Mouse (Mus musculus): ENCODE data around the gene Prdx5. TPM values are rescaled to one million over a fixed set of nuclear protein-coding genes. Genes with fewer than 3 reads are reported as not detected.
"Not testable (repeated sequence)": the region's sequence is repeated elsewhere in the genome, so short reads cannot be mapped to it uniquely, and the experiment has no call there.

The Prdx5 gene
- polyA plus RNA-seq, 1 experiment from 2014 or later = 450 TPM

DNA sequence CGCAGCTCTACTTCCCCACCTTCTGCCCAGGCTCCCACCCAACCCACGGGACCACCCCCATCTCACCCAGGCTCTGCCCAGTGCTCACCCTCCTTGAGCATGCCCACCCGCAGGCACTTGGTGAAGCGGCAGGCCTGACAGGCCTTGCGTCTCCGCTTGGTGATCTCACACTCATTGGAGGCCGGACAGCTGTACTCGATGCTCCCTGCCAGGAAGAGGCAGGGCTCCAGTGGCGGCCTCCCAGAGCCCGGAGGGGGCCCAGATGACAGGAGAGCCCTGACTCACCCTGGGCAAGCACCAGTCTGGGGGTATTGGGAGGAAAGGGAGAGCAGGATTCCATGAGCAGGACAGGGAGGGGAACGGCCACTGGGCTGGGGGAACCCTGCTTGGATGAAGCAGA is 4.1 kb upstream of the Prdx5 start:
- no peak for DNase-seq (ENCODE audit: low spot score)
- WGBS = 75% methylated on average over 11 of the region's 11 CpGs
- no peak overlapping the region for H3K9ac ChIP-seq (replicated peaks; ENCODE audit: low read depth)

DNA sequence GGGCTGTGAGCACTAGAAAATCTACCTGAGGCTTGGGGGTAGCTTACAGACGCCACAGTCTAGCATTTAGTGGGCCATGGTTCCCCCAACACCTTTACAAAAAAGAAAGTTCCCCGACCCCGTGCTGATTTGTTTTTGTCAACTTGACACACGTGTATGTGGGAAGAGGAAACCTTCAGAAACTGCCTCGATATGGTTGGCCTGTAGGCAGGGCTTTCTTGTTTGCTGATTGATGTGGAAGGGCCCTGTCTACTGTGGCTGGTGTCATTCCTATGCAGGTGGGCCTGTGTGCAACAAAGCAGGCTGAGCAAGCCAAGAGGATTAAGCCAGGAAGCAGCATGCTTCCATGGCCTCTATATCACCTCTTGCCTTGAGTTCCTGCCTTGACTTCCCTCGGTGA is 3.1 kb upstream of the Prdx5 start:
- TF ChIP-seq CTCF (IDR thresholded peaks at IDR 0.05) (no peak), EP300 (IDR thresholded peaks at IDR 0.05) (no peak)
- Histone ChIP-seq H3K4me3 (ENCODE audit: low read depth, low read length) (no peak overlapping the region), H3K4me2 (replicated peaks; ENCODE audit: low read depth, low read length) (no peak overlapping the region), H3K9ac (replicated peaks; ENCODE audit: low read depth) (no peak overlapping the region), H3K36me3 (ENCODE audit: insufficient read depth, low read length) (peaks cover 4% of the 10 kb centered on the region; the same call in 1 of the 2 replicates), H3K27me3 (replicated peaks; ENCODE audit: insufficient read depth, low read length) (no peaks in the 10 kb centered on the region), H3K9me3 (ENCODE audit: low read length) (no peaks in the 10 kb centered on the region), H3K4me1 (ENCODE audit: insufficient read depth, low read depth, low read length) (no peaks in the 10 kb centered on the region; the same call in 1 of the 2 replicates), H3K27ac (ENCODE audit: low read length) (no peak overlapping the region)
- 77% methylated on average over 6 of the region's 6 CpGs for WGBS
- ATAC-seq (no peak), DNase-seq (ENCODE audit: low spot score) (no peak)

More for the DNA sequence above, 4.1 kb upstream of the Prdx5 start:
- Histone ChIP-seq H3K27ac (ENCODE audit: low read length) (no peak overlapping the region), H3K4me2 (replicated peaks; ENCODE audit: low read depth, low read length) (no peak overlapping the region), H3K4me3 (ENCODE audit: low read depth, low read length) (no peak overlapping the region), H3K9me3 (ENCODE audit: low read length) (no peaks in the 10 kb centered on the region), H3K4me1 (ENCODE audit: insufficient read depth, low read depth, low read length) (no peaks in the 10 kb centered on the region; the same call in 1 of the 2 replicates), H3K27me3 (replicated peaks; ENCODE audit: insufficient read depth, low read length) (no peaks in the 10 kb centered on the region), H3K36me3 (ENCODE audit: insufficient read depth, low read length) (peaks cover 4% of the 10 kb centered on the region; the same call in 1 of the 2 replicates)
- TF ChIP-seq CTCF (IDR thresholded peaks at IDR 0.05) (no peak), EP300 (IDR thresholded peaks at IDR 0.05) (no peak)
- ATAC-seq = no peak

DNA sequence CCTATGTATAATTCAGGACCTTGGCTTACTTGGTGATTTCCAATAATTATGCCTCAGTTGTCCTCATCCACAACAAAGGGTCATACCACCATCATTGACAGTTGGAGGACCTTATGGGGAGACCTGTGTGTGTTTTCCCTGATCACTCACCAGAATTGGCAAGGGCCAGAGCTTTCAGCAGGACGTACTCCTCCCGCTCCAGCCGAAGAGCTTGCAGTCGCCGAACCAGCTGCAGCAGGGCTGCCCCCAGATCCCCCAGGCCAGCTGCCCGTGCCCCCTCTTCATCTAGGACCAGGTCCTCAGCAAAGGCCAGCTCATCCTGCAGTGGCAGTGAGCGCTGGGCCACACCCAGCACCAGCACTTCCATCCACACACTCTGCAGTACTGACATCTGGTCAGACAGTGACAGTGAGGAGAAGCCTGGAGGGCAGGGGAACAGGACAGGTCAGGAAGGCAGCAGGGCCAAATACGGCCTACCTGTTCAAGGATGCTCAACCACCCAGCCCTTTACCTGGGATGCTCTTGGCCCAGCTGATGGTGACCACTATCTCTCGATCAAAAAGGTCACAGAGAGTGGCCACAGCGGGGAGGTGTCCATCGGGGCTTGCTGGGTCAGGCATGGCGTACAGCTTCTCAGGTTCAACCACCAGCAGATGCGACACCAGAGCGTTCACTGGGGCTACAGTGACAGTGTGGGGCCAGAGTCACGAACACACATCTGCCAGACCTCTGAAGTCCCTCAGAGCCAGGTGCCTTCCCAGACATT is 2.5 kb upstream of the Prdx5 start:
- no peaks in the 10 kb centered on the region for H3K9me3 ChIP-seq (ENCODE audit: low read length)
- ATAC-seq (no peak), DNase-seq (ENCODE audit: low spot score) (no peak)
- no peak overlapping the region for H3K9ac ChIP-seq (replicated peaks; ENCODE audit: low read depth)
- H3K4me3 ChIP-seq (ENCODE audit: low read depth, low read length) = no peak overlapping the region
- H3K27ac ChIP-seq (ENCODE audit: low read length) = no peak overlapping the region
- H3K4me2 ChIP-seq (replicated peaks; ENCODE audit: low read depth, low read length) = no peak overlapping the region
- H3K36me3 ChIP-seq (ENCODE audit: insufficient read depth, low read length) = peaks cover 4% of the 10 kb centered on the region; the same call in 1 of the 2 replicates
- 89% methylated on average over 15 of the region's 15 CpGs for WGBS
- no peaks in the 10 kb centered on the region; the same call in 1 of the 2 replicates for H3K4me1 ChIP-seq (ENCODE audit: insufficient read depth, low read depth, low read length)
- no peak for TF ChIP-seq CTCF (IDR thresholded peaks at IDR 0.05)
- no peak for TF ChIP-seq EP300 (IDR thresholded peaks at IDR 0.05)
- no peaks in the 10 kb centered on the region for H3K27me3 ChIP-seq (replicated peaks; ENCODE audit: insufficient read depth, low read length)

DNA sequence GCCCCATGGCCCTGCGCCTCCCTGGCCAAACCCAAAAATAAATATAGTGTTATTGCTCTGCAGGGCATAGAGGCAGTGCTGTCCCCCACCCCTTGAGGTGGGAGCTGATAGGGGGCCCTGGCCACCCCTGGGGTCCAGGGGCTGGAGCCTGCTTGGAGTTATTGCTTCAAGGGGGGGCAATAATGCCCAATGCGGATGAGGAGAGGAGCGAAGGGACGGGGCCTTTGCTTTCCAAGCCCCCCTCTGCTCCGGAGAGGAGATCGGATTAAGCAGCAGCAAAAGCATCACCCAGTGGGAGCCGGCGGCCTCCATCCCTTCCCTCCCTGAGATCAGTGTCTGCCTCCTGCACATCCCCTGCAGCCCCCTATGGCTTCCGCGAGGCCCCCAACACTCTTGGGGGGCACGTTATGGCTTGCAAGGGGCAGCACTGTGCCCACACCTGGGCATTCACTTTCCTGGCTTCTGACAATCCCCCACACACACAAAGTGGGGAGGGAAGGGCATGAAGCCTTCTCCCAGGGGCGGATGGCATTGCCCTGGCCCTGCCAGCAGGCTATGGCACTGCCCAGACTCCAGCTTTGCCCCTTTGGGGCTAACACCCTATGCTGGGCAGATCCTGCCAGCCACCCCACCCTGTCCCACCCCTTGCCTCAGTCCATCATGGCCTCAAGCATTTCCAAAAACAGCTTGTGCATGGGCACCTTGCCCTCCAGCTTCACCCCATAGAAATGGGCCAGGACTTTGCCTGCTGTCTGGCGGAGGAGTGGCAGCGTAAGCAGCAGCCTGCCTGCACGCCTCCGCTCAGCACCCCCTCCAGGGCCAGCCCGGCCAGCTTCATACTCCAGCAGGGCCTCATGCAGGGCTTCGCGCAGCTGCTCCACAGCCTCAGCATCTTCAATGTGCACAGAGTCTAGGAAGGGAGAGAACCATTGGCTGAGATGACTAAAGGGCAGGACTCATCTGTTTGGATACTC is 1.5 kb upstream of the Prdx5 start:
- no peak for DNase-seq (ENCODE audit: low spot score)
- Histone ChIP-seq H3K9me3 (ENCODE audit: low read length) (no peaks in the 10 kb centered on the region), H3K36me3 (ENCODE audit: insufficient read depth, low read length) (peaks cover 4% of the 10 kb centered on the region; the same call in 1 of the 2 replicates), H3K27ac (ENCODE audit: low read length) (no peak overlapping the region), H3K27me3 (replicated peaks; ENCODE audit: insufficient read depth, low read length) (no peaks in the 10 kb centered on the region), H3K4me2 (replicated peaks; ENCODE audit: low read depth, low read length) (no peak overlapping the region), H3K4me3 (ENCODE audit: low read depth, low read length) (no peak overlapping the region), H3K9ac (replicated peaks; ENCODE audit: low read depth) (0 out of 2 replicates have a peak overlapping the region, but pooled peaks have one; percentile 19), H3K4me1 (ENCODE audit: insufficient read depth, low read depth, low read length) (no peaks in the 10 kb centered on the region; the same call in 1 of the 2 replicates)
- ATAC-seq = no peak
- TF ChIP-seq EP300 (IDR thresholded peaks at IDR 0.05) (no peak), CTCF (IDR thresholded peaks at IDR 0.05) (no peak)
- 89% methylated on average over 19 of the region's 19 CpGs for WGBS

DNA sequence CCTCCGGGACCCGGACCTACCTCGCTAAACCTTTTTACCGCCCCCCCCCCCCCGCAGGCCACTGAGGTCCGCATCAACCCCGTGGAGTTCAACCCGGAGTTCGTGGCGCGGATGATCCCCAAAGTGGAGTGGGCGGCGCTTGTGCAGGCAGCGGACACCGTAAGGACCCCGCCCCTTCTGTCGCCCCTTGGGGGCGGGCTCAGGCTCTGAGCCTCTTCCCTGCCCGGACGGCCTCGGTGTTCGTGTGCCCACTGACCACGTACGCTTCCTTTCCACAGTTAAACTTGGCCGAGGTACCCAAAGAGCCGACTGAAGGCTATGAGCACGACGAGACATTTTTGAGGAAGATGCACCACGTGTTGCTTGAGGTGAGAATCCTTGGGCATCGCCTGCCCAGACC is 400 bp upstream of the Prdx5 start:
- H3K27me3 ChIP-seq (replicated peaks; ENCODE audit: insufficient read depth, low read length); H3K4me1 ChIP-seq (ENCODE audit: insufficient read depth, low read depth, low read length); H3K9me3 ChIP-seq (ENCODE audit: low read length); H3K36me3 ChIP-seq (ENCODE audit: insufficient read depth, low read length): not testable (repeated sequence)
- Histone ChIP-seq H3K4me3 (ENCODE audit: low read depth, low read length) (peak overlapping the region; percentile 67), H3K4me2 (replicated peaks; ENCODE audit: low read depth, low read length) (peak overlapping the region; percentile 77), H3K27ac (ENCODE audit: low read length) (peak overlapping the region; percentile 98), H3K9ac (replicated peaks; ENCODE audit: low read depth) (peak overlapping the region; percentile 66; the same call in 1 of the 2 replicates)
- under 1% methylated on average over 26 of the region's 30 CpGs for WGBS
- ATAC-seq = peak; percentile 15
- peak; percentile 56 for DNase-seq (ENCODE audit: low spot score)

DNA sequence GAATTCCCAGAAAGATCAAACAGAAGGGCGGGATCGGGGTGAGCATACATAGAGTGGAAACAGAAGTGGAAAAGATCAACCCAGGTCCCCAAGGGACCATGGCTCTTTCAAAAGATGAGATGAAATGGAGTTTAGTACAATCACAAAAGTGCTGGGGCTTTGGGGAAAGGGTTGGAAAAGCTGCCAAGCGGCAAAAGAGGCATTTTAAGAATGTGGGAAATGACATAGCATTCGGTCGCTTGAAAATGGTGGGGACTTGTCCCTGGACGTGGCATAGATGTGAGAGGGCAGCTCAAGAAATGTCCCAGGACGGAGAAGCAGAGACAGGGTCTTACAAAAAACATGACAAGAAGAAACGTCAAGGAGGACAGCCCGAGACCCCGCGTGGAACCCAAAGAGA is 885 bp downstream of the Prdx5 start:
- Histone ChIP-seq H3K4me1 (ENCODE audit: insufficient read depth, low read depth, low read length) (no peaks in the 10 kb centered on the region; the same call in 1 of the 2 replicates), H3K4me3 (ENCODE audit: low read depth, low read length) (peak overlapping the region; percentile 67), H3K36me3 (ENCODE audit: insufficient read depth, low read length) (peaks cover 10% of the 10 kb centered on the region; the same call in 1 of the 2 replicates), H3K4me2 (replicated peaks; ENCODE audit: low read depth, low read length) (peak overlapping the region; percentile 77), H3K27me3 (replicated peaks; ENCODE audit: insufficient read depth, low read length) (no peaks in the 10 kb centered on the region), H3K9ac (replicated peaks; ENCODE audit: low read depth) (peak overlapping the region; percentile 66), H3K27ac (ENCODE audit: low read length) (peak overlapping the region; percentile 98), H3K9me3 (ENCODE audit: low read length) (no peaks in the 10 kb centered on the region)
- TF ChIP-seq CTCF (IDR thresholded peaks at IDR 0.05) (no peak), EP300 (IDR thresholded peaks at IDR 0.05) (no peak)
- WGBS = 5% methylated on average over 11 of the region's 11 CpGs
- DNase-seq (ENCODE audit: low spot score) (peak; percentile 32), ATAC-seq (no peak)
